Mouse (Mus musculus): ENCODE measurements around the gene Nt5c2.

The Nt5c2 gene

GRCm38 (mm10) chr19:47014447-47015381, at the start of gene Nt5c2, which contains the start of gene Ina:
Nt5c2 (minus strand) TSS chr19:47015153.
Ina (plus strand) TSS chr19:47014698.
- no peak for DNase-seq (ENCODE audit: low spot score)

GRCm38 (mm10) chr19:47057684-47058083, 42.7 kb upstream of the Nt5c2 start:
- no peak for DNase-seq (ENCODE audit: low spot score)

GRCm38 (mm10) chr19:47053471-47053870, 38.5 kb upstream of the Nt5c2 start:
- no peak for DNase-seq (ENCODE audit: low spot score)

- DNase-seq (ENCODE audit: low spot score) = no peak
Measured at GRCm38 (mm10) chr19:47052927-47053326, 38.0 kb upstream of the Nt5c2 start.

- DNase-seq (ENCODE audit: low spot score) = peak; percentile 60
Measured at GRCm38 (mm10) chr19:47050271-47051032, 35.5 kb upstream of the Nt5c2 start, which contains the start of gene Pcgf6. Pcgf6 (minus strand) TSS chr19:47050906.

GRCm38 (mm10) chr19:47049840-47050239, 34.9 kb upstream of the Nt5c2 start:
- DNase-seq (ENCODE audit: low spot score) = no peak

- no peak for DNase-seq (ENCODE audit: low spot score)
Measured at GRCm38 (mm10) chr19:47049061-47049460, 34.1 kb upstream of the Nt5c2 start.

- DNase-seq (ENCODE audit: low spot score) = no peak
Measured at GRCm38 (mm10) chr19:47047236-47047833, 32.4 kb upstream of the Nt5c2 start.

GRCm38 (mm10) chr19:47046343-47046742, 31.4 kb upstream of the Nt5c2 start:
- DNase-seq (ENCODE audit: low spot score) = no peak

- no peak for DNase-seq (ENCODE audit: low spot score)
Measured at GRCm38 (mm10) chr19:47043608-47044007, 28.7 kb upstream of the Nt5c2 start.

- DNase-seq (ENCODE audit: low spot score) = no peak
Measured at GRCm38 (mm10) chr19:47040720-47041473, 25.9 kb upstream of the Nt5c2 start.

GRCm38 (mm10) chr19:47036596-47036995, 21.6 kb upstream of the Nt5c2 start:
- DNase-seq (ENCODE audit: low spot score) = no peak

- DNase-seq (ENCODE audit: low spot score) = no peak
Measured at GRCm38 (mm10) chr19:47034916-47035315, 20.0 kb upstream of the Nt5c2 start.

- no peak for DNase-seq (ENCODE audit: low spot score)
Measured at GRCm38 (mm10) chr19:47031770-47032169, 16.8 kb upstream of the Nt5c2 start.

- no peak for DNase-seq (ENCODE audit: low spot score)
Measured at GRCm38 (mm10) chr19:47029796-47030195, 14.8 kb upstream of the Nt5c2 start.

GRCm38 (mm10) chr19:47026513-47026912, 11.6 kb upstream of the Nt5c2 start:
- DNase-seq (ENCODE audit: low spot score) = no peak

GRCm38 (mm10) chr19:47024954-47025353, 10.0 kb upstream of the Nt5c2 start:
- DNase-seq (ENCODE audit: low spot score) = no peak

- DNase-seq (ENCODE audit: low spot score) = no peak
Measured at GRCm38 (mm10) chr19:47023546-47023945, 8.6 kb upstream of the Nt5c2 start.

- DNase-seq (ENCODE audit: low spot score) = no peak
Measured at GRCm38 (mm10) chr19:47022709-47023108, 7.8 kb upstream of the Nt5c2 start.

- DNase-seq (ENCODE audit: low spot score) = no peak
Measured at GRCm38 (mm10) chr19:47019326-47019725, 4.4 kb upstream of the Nt5c2 start.

GRCm38 (mm10) chr19:47018330-47018729, 3.4 kb upstream of the Nt5c2 start:
- DNase-seq (ENCODE audit: low spot score) = no peak

- no peak for DNase-seq (ENCODE audit: low spot score)
Measured at GRCm38 (mm10) chr19:47017831-47018230, 2.9 kb upstream of the Nt5c2 start.
